Comparison of ENCODE assay signal across 7 mouse cellular contexts in the genomic region with DNA sequence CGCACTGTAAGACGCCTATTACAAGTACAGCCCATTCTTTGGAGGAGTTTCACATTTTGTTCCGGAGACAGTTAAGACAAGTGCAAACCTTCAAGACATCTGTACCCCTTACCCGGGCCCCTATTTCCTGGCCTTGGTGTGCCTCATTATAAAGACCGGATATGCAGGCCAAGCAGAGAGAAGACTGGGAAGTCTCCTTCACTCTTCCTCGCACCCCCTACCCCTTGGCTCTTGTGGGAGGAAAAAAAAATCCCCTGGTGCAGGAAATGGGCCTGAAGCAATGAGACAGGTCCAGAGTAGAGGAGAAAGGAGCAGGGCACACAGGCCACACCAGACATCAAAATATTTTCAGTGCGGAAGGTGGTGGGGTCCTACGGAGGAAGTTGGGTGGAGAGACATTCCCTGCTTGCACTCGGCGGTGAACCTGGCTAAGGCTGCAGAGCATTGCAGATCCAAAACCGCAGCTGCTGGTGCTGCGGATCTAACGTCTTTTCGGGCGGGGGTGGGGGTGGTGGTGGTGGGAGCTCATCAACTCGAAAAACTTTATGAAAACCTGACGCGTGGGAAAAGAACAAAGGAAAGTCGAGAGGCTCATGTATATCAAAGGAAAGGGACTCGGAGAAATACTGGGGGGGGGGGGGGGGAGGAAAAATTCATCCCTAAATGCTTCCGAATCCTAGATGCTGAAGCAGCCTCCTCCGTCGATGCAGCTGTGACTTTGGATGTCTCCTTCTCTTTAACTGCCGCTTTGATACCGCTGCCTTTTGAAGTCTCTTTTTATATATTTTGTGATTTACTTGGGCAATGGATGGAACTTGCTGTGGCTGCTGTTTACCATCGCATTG.
DNase-seq lines count a peak whose midpoint lies in the region; ATAC-seq and TF ChIP-seq lines count a peak whose summit lies in the region.

No protein-coding gene starts in this region.

- peaks cover 18% of the 10 kb centered on the region for H3K4me1 ChIP-seq in forebrain, embryonic 10.5 days
- peaks cover 7% of the 10 kb centered on the region; the same call in 1 of the 2 replicates for H3K4me1 ChIP-seq in hindbrain, embryonic 15.5 days (replicated peaks)
- peaks cover 49% of the 10 kb centered on the region for H3K4me1 ChIP-seq in liver, embryonic 12.5 days
- peaks cover 6% of the 10 kb centered on the region; the same call in 1 of the 2 replicates for H3K4me1 ChIP-seq in thymus, adult 2 months (replicated peaks; ENCODE audit: control insufficient read depth, insufficient read depth, low read length)

- peak overlapping the region; percentile 40 for H3K9ac ChIP-seq in hindbrain, embryonic 15.5 days
- H3K9ac ChIP-seq in liver, embryonic 12.5 days, result peak overlapping the region; percentile 64

- H3K36me3 ChIP-seq in forebrain, embryonic 10.5 days (replicated peaks), result no peaks in the 10 kb centered on the region
- no peaks in the 10 kb centered on the region for H3K36me3 ChIP-seq in hindbrain, embryonic 15.5 days
- no peaks in the 10 kb centered on the region for H3K36me3 ChIP-seq in liver, embryonic 12.5 days
- H3K36me3 ChIP-seq in thymus, adult 2 months (ENCODE audit: control insufficient read depth, insufficient read depth, low read length), result no peaks in the 10 kb centered on the region

- ATAC-seq in CD4-positive, CD25-positive, alpha-beta regulatory T cell, adult 4 months, result peak; percentile 85
- peak; percentile 77 for ATAC-seq in hindbrain, embryonic 15.5 days (ENCODE audit: low FRiP score, low read depth)
- ATAC-seq in liver, embryonic 12.5 days, result peak; percentile 35

- H3K9me3 ChIP-seq in forebrain, embryonic 10.5 days, result no peaks in the 10 kb centered on the region
- no peaks in the 10 kb centered on the region for H3K9me3 ChIP-seq in hindbrain, embryonic 15.5 days
- no peaks in the 10 kb centered on the region for H3K9me3 ChIP-seq in liver, embryonic 12.5 days (replicated peaks)

- peak overlapping the region; percentile 88 for H3K27ac ChIP-seq in forebrain, embryonic 10.5 days
- peak overlapping the region; percentile 63 for H3K27ac ChIP-seq in hindbrain, embryonic 15.5 days (replicated peaks)
- H3K27ac ChIP-seq in liver, embryonic 12.5 days, result peak overlapping the region; percentile 86
- peak overlapping the region; percentile 83 for H3K27ac ChIP-seq in thymus, adult 2 months (ENCODE audit: control insufficient read depth, insufficient read depth, low read length)

- no peaks in the 10 kb centered on the region for H3K27me3 ChIP-seq in forebrain, embryonic 10.5 days (ENCODE audit: poor library complexity, severe bottlenecking)
- no peaks in the 10 kb centered on the region for H3K27me3 ChIP-seq in hindbrain, embryonic 15.5 days
- H3K27me3 ChIP-seq in liver, embryonic 12.5 days (replicated peaks), result no peaks in the 10 kb centered on the region
- no peaks in the 10 kb centered on the region for H3K27me3 ChIP-seq in thymus, adult 2 months (ENCODE audit: control insufficient read depth, insufficient read depth, low read length)

- H3K4me3 ChIP-seq in forebrain, embryonic 10.5 days, result peak overlapping the region; percentile 61
- peak overlapping the region; percentile 47 for H3K4me3 ChIP-seq in hindbrain, embryonic 15.5 days
- H3K4me3 ChIP-seq in liver, embryonic 12.5 days, result peak overlapping the region; percentile 53
- peak overlapping the region; percentile 51 for H3K4me3 ChIP-seq in thymus, adult 2 months (ENCODE audit: control insufficient read depth, insufficient read depth, low read length)

- no peak for TF ChIP-seq POLR2A in thymus, adult 2 months (IDR thresholded peaks at IDR 0.05; ENCODE audit: control insufficient read depth, extremely low read depth, insufficient read depth, low read length, poor library complexity)

- TF ChIP-seq CTCF in thymus, adult 2 months (IDR thresholded peaks at IDR 0.05; ENCODE audit: borderline replicate concordance, control insufficient read depth, extremely low read depth, insufficient read depth, low read length, poor library complexity), result no peak

- peak overlapping the region; percentile 64 for H3K4me2 ChIP-seq in hindbrain, embryonic 15.5 days
- peak overlapping the region; percentile 85 for H3K4me2 ChIP-seq in liver, embryonic 12.5 days

- WGBS in forebrain, embryonic 10.5 days, result 10% methylated on average over 26 of the region's 26 CpGs
- WGBS in hindbrain, embryonic 15.5 days, result 6% methylated on average over 26 of the region's 26 CpGs
- WGBS in liver, embryonic 12.5 days (ENCODE audit: insufficient replicate concordance), result 2% methylated on average over 26 of the region's 26 CpGs
- under 1% methylated on average over 26 of the region's 26 CpGs for WGBS in thymus, adult 2 months

- DNase-seq in R1 (ENCODE audit: low read depth, low spot score), result peak; percentile 59
- DNase-seq in forebrain, embryonic 10.5 days (ENCODE audit: extremely low spot score, low spot score), result peak; percentile 51
- DNase-seq in naive thymus-derived CD4-positive, alpha-beta T cell, adult 2 months (ENCODE audit: low read depth), result peak; percentile 57
- DNase-seq in thymus, adult 2 months, result peak; percentile 38

Comparison
In these comparisons a context has a peak if more than half of its experiments do, and no peak if none do; other contexts are left out.
1. Peak in every context shown above with its lines: DNase-seq, ATAC-seq, H3K4me3 ChIP-seq and H3K27ac ChIP-seq.
2. ATAC-seq: peak in every context shown above with its lines; median percentile 85 in CD4-positive, CD25-positive, alpha-beta regulatory T cell, adult 4 months; 77 in hindbrain, embryonic 15.5 days; 35 in liver, embryonic 12.5 days.